Mouse (Mus musculus) right cerebral cortex, postnatal 36 days (tissue): ENCODE measurements at regions not wholly inside any gene's neighbourhood (a gene's known extent, or its start where the extent isn't known, plus 50 kb on each side); places are given as distances from the start of the nearest gene placed in this dataset.

ENCODE experiments used
- DNase-seq, 2 experiments: peaks; one replicate each; pipeline ENCODE4 v3.0.0; 2022; ENCODE audit warnings: low spot score in 2 of 2, mixed read lengths in 1 of 2

DNA sequence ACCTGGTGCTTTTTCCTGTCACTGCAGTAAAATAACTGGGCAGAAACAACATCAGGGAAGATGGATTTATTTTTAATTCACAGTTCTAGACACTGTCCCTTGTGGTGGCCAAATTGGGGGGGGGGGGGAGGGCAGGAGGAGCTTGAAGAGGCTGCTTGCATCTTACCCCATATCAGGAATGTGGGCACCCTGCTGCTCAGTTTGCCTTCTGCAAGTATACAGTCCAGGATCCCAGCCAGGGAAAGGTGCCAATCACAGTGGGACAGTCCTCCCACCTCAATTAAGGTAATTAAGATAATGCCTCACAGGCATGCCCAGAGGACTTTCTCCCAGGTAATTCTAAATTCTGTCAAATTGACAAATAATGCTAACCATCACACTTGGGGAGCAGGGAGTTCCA is 179.2 kb upstream of the Zmiz1 start:
- no peak for DNase-seq

DNA sequence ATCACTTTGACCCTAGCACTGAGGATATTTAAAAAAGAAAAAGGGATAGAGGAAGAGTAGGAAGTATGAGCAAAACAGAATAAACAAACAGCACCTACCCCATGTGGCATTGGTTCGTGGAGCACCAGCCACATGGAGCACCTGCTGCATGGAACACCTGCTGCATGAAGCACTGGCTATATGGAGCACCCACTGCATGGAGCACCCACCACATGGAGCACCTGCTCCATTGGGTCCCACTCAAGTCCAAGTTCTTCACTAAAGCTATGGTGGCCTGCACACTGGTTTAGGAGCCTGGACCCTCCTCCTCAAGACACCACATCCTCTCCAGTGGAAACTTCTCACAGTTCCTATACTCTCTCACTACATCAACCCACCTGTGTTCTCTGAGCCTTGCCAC is 166.4 kb upstream of the Zmiz1 start:
- DNase-seq, result no peak

DNA sequence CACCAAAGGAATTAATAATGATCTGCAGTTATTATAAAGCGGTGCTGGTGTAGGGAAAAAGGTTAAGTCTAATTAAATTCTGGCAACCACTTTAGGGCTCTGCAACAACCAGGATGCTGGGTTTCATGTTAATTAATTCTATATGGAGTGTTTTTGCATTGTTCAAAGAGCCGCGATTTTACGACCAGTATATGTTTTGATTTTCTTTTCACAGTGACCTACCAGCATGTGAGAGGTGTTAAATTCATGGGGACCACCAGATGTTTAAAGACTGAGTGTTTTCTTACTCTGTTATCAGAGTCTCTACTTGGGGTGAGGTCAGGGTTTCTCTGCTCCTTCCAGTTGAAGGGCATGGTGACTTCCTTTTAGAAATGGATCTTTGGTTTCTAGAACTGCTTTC is 164.8 kb upstream of the Zmiz1 start:
- no peak for DNase-seq

DNA sequence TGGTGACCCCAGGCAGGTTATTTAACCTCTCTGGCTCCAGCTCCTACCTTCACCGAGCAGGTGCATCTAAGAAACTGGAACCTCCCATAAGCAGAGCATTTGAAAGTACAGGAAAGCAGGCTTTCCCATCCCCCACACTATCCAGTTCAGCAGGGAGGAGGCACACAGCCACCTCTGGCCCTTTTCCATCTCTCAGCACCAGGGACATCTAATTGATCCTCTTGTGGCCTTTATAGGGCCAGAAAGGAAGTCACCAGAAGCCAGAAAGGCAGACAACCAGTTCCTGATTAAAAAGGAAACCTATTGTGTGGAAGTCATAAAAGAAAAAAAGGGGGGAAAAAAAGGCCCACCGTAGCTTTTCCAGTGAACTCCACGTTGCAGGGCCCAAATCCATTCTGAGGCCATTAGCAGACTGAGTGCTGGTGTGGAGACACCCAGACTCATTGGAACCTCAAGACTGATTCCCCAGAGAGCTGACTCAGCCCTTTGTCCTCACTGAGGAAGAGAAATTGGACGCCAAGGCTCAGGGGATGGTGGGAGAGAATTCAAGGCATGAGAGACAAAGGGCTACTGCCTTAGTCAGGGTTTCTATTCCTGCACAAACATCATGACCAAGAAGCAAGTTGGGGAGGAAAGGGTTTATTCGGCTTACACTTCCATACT is 163.2 kb upstream of the Zmiz1 start:
- no peak for DNase-seq

DNA sequence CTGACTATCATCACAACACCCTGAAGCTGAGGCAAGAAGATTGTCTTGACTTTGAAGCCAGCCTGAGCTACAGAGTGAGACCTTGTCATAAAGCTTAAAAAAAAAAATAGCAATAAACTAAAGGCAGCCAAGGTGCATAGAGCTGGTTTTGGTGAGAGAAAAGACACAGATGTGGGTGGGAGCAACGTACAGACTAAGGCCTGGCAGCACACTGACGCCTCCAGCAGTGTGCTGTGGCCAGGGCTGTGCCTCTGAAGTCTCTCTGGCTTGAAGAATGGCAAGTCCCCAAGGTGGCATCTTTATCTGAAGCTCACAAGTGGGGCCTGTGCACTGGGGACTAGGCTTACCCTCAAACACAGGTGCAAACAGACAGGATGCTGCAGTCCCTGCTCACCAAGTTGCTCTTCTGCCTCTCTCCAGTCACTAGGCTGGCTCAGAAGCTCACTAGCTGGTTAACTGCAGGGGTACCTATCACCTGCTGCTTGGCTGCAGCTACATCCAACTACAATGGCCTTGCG is 159.3 kb upstream of the Zmiz1 start:
- DNase-seq, result no peak

DNA sequence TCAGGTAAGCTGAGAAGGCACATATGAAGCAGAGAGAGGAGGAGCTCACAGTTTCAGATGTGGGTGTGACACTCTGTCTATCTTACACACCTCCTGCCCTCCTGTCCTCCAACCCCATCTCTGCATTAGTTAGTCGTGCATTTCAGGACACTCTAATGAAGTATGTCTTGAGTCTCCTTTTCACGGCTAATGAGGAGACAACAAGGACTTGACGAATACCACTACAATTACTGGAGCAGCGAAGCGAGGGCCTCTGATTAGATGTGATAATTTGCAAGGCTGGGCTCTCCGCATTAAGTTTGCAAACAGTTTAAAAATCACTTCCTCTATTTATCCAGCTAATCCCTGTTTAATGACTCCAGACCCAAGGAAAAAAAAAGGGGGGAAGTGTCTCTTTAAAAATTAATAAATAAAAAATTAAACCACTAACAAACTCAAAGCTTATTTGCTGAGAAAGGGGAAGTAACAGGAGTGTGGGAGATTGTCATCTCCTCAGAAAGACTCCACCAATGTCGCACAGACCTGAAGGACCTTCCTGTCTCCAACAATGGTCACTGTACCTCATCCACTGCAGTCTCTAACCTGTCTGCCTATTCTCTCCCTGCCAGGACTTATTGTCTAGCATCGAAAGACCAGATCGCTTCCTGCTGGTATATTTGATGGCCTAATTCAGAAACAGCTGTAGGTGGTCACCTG is 157.5 kb upstream of the Zmiz1 start:
- no peak for DNase-seq

DNA sequence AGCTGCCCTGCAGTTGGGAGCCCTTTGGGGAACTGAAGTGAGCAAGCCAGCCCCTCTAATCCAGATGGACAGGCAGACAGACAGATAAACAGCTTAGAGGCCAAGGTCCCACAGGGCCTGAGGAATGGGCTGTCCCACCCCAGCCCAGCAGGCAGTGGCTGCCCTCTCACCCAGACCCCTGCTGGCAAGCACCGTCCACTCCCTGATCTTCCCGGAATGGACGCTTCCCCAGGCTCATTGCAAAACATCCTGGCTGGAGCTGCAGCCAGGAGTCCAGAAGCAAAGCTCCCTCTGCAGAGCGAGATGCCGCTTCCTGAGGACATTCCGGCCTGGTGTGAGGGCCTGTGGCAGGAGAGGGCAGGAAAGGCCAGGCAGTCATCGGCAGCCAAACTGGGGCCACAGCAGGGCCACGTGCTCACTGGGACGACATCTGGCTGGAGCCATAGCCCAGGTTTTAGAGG is 154.6 kb upstream of the Zmiz1 start:
- DNase-seq, result peak in 1 of 2 experiments; percentile 10

DNA sequence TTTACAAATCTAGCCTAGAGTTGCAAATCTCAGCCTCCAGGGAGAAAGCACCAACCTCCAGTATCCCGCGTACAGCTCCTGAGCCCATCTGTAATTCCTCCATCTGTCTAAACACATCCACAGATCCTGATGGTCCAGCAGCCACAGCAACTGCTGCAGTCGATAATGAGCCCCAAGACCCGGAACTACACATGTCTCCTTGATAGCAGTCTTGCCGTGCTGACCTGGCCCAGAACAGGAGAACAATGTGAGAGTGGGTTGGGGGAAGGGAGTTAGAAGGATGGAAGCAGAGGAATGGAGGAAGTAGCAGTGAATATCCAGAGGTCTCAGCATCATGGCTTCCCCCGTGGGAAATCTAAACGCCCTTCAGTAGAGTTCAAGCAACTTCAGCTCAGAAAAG is 152.8 kb upstream of the Zmiz1 start:
- DNase-seq, result no peak

DNA sequence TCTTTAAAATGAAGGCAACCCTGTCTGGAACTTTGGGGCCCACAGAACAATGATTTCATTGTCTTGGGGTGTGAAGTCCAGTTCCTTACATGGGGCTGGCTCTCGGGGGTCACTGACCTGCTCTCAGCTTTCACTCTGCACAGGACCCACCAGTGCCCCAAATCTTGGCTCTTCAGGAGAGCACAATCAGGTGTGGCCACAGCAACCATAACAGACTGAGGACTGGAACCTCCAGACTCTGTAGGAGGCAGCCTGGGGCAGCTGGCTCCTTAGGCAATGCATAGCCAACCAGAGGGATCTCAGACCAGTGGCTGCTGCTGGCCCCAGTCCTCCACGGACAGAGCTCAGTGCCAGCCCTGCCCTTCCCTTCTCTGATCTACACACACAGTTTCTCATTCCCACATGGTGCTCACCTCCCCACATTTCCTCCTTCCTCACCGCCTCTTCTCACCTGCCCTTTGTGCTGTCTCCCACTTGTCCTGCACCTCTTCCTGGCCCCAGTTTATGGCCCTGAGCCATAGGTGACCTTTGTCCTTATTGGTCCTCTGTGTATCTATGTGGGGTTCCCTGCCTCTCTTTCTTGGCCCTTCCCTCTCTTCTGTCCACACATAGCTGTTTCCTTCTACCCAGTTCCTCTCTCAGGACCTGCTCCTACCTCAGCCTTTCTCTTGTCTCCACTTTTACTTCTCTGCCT is 151.9 kb upstream of the Zmiz1 start:
- no peak for DNase-seq

DNA sequence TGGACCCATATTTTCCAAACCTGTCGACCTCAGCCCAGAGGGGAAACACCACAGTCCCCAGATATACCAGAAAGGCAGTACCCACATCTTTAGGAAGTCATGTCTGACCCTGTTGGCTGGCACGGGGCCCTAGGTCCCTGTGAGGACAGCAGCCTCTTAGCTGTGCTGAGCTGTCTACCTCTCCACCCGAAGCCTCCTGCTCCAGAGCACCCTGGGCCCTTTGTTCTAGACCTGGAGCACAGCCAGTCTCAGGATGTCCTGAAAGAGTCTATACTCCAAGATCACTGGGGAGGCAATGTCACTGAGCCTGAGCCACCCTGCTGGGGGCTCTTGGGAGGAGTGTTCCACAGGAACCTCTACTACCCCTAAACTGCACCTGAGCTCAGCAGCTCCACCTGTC is 150.9 kb upstream of the Zmiz1 start:
- DNase-seq, result no peak

DNA sequence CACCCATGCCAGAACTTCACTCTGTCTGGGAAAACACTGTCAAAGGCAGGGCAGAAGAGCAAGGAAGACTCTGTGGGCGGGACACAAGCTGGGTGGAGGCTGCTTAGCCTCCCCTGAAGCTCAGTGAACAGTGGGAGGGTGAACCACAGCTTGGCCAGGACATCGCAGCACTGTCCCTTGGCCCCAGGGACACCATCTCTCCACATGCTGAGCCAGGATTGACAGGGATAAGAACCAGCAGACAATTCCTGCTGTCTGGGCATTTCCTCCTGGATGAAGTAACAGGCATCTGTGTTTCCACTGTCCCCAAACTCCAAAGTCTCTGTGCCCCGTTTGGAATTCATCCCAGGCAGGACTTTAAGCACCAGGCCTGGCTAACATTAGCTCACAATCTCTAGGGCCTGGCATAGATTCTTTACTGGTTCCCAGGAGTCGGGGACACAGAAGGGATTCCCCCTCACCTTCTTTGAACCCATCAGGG is 148.3 kb upstream of the Zmiz1 start:
- DNase-seq, result no peak

DNA sequence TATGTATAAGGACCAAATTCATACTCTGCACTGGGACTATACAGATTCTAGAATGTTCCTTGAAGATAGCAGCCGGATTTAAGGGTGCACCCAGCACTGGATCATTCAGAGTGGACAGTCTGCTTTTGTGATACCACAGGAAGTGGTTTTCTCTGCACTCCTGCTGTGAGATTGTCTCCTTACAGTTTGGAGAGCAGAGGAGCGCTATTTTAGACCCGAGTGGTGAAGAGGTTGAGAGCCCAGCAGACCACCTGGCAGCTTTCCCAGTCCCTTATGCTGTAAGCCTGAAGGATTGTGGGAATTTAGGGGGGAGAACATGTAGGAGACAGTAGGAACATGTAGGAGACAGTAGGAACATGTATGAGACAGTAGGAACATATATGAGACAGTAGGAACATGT is 147.5 kb upstream of the Zmiz1 start:
- no peak for DNase-seq

DNA sequence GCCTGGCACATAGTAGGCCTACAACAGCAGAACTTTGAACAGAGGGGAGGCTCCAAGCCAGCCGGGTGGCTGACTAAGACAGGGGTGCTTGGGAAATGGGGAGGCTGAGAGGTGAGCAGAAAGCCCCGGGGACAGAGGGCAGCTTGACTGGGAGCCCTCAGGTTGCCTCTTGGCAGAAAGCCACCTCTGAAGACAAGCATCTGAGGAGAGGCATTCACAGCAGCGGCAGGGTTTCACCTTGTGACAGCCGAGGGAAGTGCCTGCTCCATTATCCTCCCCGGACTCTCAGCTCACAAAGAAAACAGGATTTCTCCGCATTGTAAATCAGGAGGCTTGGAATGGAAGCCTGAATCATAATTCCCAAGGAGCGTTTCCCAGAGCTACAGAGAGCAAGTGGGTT is 146.8 kb upstream of the Zmiz1 start:
- DNase-seq, result no peak

DNA sequence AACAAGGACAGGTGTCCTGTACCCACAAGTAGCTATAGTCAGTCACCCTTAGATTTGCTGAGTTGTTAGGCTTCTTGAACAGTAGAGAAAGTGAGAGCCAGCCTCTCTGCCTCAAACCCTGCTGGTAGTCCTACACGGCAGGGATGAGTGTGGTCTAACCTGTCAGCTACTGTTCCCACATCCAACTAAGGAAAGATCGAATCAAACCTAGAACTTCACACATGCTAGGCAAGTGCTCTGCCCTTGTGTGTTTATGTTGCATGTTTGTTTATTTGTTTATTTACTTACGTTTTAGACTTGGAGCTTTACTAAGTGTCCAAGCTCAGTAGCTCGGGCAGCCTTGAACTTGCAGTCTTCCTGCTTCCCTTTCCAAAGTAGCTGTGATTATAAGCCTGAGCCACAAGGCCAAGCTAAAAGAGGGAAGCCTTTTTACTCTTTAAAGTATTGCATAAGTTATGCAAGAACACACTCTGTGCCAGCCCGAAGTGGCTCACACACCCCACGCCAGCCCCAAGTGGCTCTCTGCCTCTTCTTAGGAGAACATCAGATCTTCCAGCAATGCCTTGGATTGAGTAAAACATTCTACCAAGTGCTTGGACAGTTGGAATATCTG is 146.1 kb upstream of the Zmiz1 start:
- peak; percentile 22 to 46 for DNase-seq

DNA sequence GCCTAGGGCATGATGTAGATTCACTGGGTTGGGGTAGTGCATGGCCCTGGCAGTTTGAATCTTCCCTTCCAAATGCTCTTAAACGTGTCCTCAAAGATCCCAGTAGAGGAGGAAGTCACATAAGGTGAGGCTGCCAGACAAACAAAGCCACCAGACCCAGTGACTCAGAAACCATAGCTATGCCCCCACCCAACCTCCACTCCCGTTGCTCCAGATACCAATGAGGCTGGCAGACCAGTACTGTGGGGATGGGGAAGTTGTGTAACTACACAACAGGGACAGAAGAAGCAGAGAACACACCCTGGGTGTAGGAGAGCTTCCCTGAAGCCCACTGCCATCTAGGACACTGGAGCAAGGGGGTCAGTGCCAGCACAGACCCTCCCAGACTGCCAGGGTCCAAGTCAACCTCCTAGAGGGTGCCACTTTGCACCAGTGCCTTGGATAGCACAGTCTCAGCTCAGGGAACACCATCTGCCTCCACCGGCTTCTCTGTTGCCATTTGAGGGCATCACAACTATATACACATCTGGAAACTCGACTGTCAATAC is 145.2 kb upstream of the Zmiz1 start:
- no peak for DNase-seq

DNA sequence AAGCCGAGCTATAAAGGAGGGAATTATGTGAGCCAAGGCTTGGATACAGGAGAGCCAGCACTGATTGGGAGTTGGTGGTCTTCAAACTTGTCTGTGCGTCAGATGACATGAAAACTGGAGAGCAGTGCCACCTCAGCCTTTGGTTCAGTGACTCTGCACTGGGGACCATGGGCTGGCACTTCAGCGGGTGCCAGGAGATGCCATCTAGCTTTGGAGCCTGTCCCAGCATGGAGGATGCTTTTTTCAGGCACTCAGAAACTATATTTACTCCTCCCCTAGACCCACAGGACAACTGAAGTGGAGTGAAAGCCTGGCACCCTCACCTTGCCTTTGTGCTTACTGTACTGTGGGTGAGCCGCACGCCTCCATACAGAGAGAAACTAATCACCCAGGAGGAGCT is 142.5 kb upstream of the Zmiz1 start:
- no peak for DNase-seq

DNA sequence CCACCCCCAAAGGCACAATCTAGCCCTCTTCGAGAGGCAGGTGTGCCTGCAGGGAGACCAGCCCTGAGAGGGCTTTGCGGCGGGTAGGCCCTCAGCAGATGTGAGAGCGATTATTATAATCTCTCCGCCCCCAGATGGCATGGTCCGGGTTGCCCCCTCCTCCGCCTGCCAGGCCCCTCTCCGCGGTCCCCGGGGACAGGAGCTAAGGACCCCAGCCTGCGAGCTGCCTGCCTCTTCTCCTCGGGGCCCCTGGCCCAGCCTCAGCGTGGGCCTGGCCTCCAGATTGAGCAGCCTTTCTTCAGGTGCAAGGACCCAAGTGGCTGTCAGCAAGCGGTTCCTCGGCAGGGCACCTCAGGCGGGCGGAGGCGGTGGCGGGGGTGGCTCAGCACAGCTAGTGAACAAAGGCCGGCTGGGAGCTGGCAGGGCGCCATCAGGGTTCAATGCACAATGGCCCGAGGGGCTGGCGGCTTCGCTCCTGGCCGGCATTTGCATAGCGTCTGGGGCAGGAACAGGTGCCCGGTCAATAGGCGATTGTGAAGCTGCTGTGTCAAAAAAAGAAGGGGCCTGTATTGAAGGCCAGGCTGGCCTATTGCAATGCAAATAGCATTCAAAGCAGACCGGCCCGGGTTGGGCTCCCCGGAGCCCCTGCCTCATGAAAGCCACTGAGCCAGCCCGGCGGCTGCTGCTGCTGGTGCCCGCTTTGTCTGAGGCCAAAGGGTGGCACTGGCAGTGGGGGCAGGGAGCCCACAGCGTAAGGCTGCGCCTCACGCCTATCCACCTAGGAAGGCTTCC is 141.1 kb upstream of the Zmiz1 start:
- peak; percentile 67 to 81 for DNase-seq

DNA sequence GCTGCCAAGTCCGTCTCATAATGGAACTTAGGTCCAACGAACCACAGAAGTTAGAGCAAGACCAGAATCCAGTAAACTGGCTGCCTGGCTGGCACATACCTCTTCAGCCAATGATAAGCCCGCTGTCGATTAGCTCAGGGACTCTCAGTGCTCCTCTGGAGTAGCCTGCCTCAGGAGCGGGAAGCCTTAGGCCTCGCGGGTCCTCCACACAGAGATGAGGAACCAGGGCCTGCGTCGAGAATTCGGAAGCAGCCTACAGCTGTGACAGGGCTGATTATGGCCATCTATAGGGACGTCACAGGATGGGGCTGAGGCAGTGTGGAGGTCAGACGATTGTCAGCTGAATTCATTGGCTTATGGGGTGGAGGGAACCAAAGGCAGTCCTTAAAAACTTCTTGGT is 140.1 kb upstream of the Zmiz1 start:
- DNase-seq, result no peak

DNA sequence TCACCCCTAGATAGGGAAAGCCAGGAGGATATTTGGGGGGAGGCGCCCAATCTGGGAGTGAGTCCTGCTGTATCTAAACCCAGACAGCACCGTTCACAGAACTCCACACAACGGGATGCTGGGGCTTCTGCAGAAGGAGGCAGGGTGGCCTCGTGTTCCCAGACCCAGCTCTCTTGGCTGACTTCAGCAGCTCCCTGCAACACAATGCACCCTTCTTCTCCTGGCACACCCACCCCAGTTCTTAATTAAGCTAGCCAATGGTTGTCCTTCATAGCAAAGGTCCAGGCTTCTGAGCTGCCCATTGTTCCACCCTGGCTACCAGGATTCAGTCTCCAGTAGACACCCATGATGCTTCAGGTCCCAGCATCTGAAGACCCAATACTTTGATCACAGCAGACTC is 138.8 kb upstream of the Zmiz1 start:
- peak; percentile 18 to 28 for DNase-seq

DNA sequence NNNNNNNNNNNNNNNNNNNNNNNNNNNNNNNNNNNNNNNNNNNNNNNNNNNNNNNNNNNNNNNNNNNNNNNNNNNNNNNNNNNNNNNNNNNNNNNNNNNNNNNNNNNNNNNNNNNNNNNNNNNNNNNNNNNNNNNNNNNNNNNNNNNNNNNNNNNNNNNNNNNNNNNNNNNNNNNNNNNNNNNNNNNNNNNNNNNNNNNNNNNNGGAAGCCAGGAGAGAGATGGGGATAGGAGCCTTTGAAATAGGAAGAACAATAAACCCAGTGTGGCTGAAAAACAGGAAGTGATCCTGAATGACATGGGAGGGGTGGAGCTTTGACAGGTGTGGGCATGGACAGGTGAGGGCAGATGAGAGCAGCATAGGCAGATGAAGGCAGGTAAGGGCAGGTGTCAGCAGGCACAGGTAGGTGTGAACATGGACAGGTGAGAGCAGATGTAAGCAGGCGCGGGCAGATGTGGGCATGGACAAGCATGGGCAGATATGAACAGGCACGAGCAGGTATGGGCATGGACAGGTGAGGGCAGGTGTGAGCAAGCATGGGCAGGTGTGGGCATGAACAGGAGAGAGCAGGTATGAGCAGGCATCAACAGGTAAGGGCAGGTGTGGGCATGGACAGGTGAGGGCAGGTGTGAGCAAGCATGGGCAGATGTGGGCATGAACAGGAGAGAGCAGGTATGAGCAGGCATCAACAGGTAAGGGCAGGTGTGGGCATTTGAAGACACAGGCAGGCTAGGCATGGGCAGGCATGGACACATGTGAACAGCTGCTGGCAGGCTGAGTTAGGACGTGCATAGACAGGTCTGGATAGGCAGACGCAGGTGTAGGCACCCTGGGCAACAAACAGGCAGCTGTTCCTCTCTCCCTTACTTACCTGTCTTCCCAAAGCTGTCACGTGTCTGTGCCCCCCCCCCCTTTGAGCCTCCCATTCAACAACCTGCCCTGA is 135.2 kb upstream of the Zmiz1 start:
- no peak for DNase-seq
